Mouse (Mus musculus): ENCODE data around the gene Spsb3. TPM values are rescaled to one million over a fixed set of nuclear protein-coding genes. Genes with fewer than 3 reads are reported as not detected.
A peak's percentile ranks its signal among the peaks of the same experiment; 100 is the strongest.

The Spsb3 gene
- polyA plus RNA-seq, 1 experiment, result not detected

DNA sequence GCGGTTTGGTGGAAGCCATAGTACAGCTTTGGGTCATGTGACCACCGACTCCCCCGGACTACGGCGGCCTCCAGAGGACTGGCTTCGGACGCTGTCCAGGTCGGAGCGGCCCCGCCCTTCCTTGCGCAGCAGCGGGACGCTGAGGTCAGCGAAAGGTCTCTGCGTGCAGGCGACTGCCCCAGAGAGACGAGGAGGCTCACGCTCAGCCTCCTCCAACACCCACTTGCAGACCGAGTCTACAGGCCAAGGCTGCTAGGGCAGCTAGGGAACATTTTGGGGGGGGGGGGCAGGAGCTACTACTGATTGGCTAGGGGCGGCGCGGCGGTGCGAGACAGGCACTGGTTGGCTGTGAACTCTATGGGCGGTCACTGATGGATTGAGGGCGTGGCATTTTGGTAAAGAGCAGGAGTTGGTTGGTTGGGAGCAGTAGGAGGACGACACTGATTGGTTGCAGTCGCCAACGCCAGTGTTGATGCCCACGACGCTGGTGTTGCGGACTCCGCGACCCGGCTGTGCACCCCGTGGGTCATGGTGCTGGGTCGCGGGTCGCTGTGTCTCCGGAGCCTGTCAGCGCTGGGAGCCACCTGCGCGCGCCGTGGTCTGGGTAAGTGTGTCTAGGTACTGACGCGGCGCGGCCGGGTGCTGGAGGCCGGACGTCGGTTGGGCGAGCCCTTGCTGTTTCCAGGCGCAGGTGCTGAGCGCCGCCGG lies 36.2 kb upstream of the Spsb3 start, which contains the start of gene Fahd1:
Gene Fahd1 (minus strand): TSS at position 300 of the 708 bp plus-strand sequence.
- WGBS, result under 1% methylated on average over 58 of the region's 58 CpGs
- Histone ChIP-seq H3K4me1 (ENCODE audit: control insufficient read depth, insufficient read depth, low read length) (peaks cover 5% of the 10 kb centered on the region), H3K4me3 (ENCODE audit: insufficient read depth, low read depth, low read length) (peak within 1 kb of the TSS; percentile 65), H3K27ac (ENCODE audit: insufficient read depth, low read depth, low read length) (peak within 1 kb of the TSS; percentile 91)
- TF ChIP-seq CTCF (IDR thresholded peaks at IDR 0.05; ENCODE audit: insufficient read depth, low read depth, low read length), result no peak
- peak; percentile 72; the same call in 1 of the 2 replicates for TF ChIP-seq POLR2A (IDR thresholded peaks at IDR 0.05; ENCODE audit: insufficient read depth, low read depth, low read length)

DNA sequence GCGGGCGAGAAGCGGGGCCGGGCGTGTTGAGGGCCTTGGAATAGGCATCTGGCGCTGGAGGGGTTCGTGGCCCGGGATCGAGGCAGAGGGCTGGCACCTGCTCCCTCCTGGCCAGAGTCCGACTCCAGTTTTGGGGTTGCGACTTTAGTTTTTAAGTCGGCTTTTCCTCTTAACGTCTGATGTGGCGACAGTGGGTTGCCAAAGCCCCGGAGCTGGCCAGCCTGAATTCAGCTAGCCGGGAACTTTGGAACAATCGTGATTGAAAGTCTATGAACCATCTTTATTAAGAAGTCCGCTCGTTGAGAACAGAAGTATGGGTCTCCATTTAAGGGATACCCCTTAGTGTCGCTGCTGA lies 35.7 kb upstream of the Spsb3 start:
- WGBS, result 0% methylated on average over 20 of the region's 20 CpGs
- TF ChIP-seq CTCF (IDR thresholded peaks at IDR 0.05; ENCODE audit: insufficient read depth, low read depth, low read length), result no peak
- no peak for TF ChIP-seq POLR2A (IDR thresholded peaks at IDR 0.05; ENCODE audit: insufficient read depth, low read depth, low read length)
- peak overlapping the region; percentile 17 for H3K27ac ChIP-seq (ENCODE audit: insufficient read depth, low read depth, low read length)

DNA sequence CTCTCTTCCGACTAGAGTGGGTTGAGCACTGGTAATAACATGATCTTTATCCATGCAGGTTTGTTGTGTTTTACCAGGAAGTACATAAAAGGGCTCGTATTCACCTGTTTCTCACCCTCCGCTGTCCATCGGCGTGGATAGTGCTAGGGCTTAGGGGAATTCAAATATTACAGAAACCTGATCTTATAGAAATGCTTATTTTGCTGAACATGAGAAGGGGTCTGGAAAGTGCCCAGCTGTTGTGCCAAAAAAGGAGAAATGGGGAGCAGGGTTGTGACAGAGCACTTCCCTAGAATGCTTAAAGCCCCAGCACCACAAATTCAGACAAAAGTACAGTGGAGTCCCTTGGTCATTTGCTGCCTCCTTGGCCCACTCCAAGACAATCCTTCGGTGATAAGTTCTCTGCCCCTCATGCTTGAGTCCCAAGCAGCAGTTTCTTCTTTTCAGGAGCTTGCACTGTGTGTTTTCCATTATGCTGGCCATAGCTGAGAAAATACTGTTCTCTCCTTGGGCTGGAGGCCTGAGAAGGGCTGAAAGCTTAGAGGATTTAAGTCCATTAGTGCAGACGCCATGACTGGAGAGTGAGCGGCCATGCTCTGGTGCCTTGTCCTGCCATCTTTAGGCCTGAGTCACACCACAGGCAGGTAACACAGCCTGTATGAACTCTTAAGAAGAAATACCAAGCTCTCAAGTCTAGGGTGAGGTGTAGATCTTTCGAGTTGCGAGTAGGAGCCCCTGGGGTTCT lies 34.9 kb upstream of the Spsb3 start:
- TF ChIP-seq CTCF (IDR thresholded peaks at IDR 0.05; ENCODE audit: insufficient read depth, low read depth, low read length), result no peak
- no peak for TF ChIP-seq POLR2A (IDR thresholded peaks at IDR 0.05; ENCODE audit: insufficient read depth, low read depth, low read length)
- no peak overlapping the region for H3K4me3 ChIP-seq (ENCODE audit: insufficient read depth, low read depth, low read length)
- H3K27ac ChIP-seq (ENCODE audit: insufficient read depth, low read depth, low read length), result no peak overlapping the region
- H3K4me1 ChIP-seq (ENCODE audit: control insufficient read depth, insufficient read depth, low read length), result peaks cover 15% of the 10 kb centered on the region
- WGBS, result 75% methylated on average over 10 of the region's 10 CpGs

More for the DNA sequence above, 35.7 kb upstream of the Spsb3 start:
- peak overlapping the region; percentile 65 for H3K4me3 ChIP-seq (ENCODE audit: insufficient read depth, low read depth, low read length)
- H3K4me1 ChIP-seq (ENCODE audit: control insufficient read depth, insufficient read depth, low read length), result peaks cover 9% of the 10 kb centered on the region

DNA sequence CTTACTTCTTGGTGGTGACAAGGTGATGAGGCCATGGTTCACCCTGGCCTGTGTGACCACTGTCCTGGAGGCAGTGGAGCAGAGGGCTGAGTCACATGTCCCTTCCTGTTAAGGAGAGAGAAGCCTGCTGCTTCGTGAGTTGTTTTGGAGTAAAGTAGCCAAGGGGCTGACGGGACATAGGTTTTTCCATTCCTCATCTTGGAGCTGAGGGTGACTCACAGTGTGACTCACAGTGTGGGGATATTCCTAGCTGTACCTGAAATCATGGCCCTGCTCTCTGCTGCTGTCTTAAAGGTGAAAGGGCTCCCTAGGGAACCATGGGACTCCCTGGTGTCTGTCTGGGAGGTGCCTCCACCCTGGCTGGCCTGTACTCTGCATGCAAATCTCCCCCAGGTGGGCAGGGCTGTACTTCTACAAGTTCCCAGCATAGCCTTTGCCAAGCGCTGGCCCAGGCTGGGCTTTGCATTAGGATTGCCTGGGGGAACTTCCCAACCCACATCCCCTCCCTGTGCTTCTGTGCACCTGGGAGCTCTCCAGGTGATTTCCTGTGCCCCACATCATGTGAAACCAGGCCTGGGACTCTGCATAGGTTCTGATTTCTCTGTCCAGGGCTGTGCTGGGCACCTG lies 30.5 kb upstream of the Spsb3 start:
- peaks cover 23% of the 10 kb centered on the region for H3K4me1 ChIP-seq (ENCODE audit: control insufficient read depth, insufficient read depth, low read length)
- H3K27ac ChIP-seq (ENCODE audit: insufficient read depth, low read depth, low read length), result no peak overlapping the region
- H3K4me3 ChIP-seq (ENCODE audit: insufficient read depth, low read depth, low read length), result no peak overlapping the region
- WGBS, result 43% methylated on average over 3 of the region's 3 CpGs
- TF ChIP-seq CTCF (IDR thresholded peaks at IDR 0.05; ENCODE audit: insufficient read depth, low read depth, low read length) (no peak), POLR2A (IDR thresholded peaks at IDR 0.05; ENCODE audit: insufficient read depth, low read depth, low read length) (no peak)

DNA sequence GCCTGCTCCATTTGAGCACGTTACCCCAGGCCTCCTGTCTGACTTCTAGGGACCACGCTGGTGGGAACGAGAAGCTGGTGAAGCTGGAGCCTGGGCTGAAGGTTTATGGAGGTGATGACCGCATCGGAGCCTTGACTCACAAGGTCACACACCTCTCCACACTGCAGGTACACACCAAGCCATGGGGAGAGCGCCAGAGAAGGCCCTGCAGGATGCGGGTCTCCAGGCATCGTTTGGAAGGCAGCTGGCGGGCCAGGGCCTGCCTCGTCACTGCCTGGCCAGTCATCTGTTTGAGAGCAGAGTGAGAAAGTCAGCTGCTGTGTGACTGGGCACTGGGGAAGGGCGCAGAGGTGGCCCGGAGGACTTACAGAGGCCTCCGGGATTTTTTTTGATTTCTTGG lies 29.9 kb upstream of the Spsb3 start:
- TF ChIP-seq CTCF (IDR thresholded peaks at IDR 0.05; ENCODE audit: insufficient read depth, low read depth, low read length), result no peak
- no peak for TF ChIP-seq POLR2A (IDR thresholded peaks at IDR 0.05; ENCODE audit: insufficient read depth, low read depth, low read length)
- Histone ChIP-seq H3K4me1 (ENCODE audit: control insufficient read depth, insufficient read depth, low read length) (peaks cover 22% of the 10 kb centered on the region), H3K27ac (ENCODE audit: insufficient read depth, low read depth, low read length) (no peak overlapping the region), H3K4me3 (ENCODE audit: insufficient read depth, low read depth, low read length) (no peak overlapping the region)
- 92% methylated on average over 13 of the region's 13 CpGs for WGBS

DNA sequence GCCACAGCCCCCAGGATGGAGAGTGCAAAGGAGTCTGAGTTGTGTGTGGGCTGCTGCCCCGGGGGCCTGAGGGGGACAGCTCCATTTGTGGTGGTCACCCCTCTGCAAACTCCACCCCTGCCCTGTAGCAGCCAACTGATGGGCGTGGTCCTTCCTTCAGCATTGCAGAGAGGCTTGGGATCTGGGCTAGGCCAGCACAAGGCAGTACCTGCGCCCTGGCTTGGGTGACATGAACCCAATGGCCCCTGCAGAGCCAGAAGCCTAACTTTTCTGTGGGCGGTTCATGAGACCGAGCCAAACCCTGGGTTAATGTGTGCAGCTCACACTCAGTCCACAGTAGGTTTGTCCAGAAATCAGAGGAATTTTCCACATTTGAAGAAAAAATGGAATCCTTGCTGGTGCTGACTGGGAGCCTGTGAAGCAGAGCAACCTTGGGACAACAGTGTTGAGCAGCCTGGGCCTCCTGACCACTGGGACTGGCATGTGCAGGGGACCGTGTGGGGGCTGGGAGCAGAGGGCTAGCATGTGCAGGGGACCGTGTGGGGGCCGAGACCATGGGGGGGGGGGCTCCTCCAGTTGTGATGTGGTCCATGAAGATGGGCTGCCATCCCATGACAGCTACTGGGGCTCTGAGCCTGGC lies 28.5 kb upstream of the Spsb3 start:
- Histone ChIP-seq H3K27ac (ENCODE audit: insufficient read depth, low read depth, low read length) (no peak overlapping the region), H3K4me1 (ENCODE audit: control insufficient read depth, insufficient read depth, low read length) (peaks cover 19% of the 10 kb centered on the region), H3K4me3 (ENCODE audit: insufficient read depth, low read depth, low read length) (no peak overlapping the region)
- 85% methylated on average over 8 of the region's 8 CpGs for WGBS
- no peak for TF ChIP-seq CTCF (IDR thresholded peaks at IDR 0.05; ENCODE audit: insufficient read depth, low read depth, low read length)
- no peak for TF ChIP-seq POLR2A (IDR thresholded peaks at IDR 0.05; ENCODE audit: insufficient read depth, low read depth, low read length)

DNA sequence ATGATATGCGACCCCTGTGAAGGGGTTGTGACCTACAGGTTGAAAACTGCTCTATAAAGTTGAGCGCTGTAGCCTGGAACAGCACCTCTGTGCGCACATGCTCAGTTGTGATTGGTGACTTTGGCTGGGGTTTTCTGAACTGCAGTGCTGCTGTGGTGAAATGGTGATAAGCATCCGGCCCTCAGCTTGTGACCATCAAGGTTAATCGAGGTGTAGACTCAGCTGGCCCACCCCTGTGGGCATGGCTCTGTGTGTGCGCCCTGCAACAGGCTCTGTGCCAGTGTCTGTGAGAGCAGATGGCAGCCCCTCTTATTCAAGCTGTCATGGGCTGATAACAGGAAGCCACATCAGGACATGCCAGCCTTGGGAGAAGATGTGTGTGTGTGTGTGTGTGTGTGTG lies 27.5 kb upstream of the Spsb3 start:
- TF ChIP-seq CTCF (IDR thresholded peaks at IDR 0.05; ENCODE audit: insufficient read depth, low read depth, low read length), result no peak
- no peak for TF ChIP-seq POLR2A (IDR thresholded peaks at IDR 0.05; ENCODE audit: insufficient read depth, low read depth, low read length)
- Histone ChIP-seq H3K4me1 (ENCODE audit: control insufficient read depth, insufficient read depth, low read length) (peaks cover 19% of the 10 kb centered on the region), H3K4me3 (ENCODE audit: insufficient read depth, low read depth, low read length) (no peak overlapping the region), H3K27ac (ENCODE audit: insufficient read depth, low read depth, low read length) (no peak overlapping the region)
- WGBS, result 73% methylated on average over 6 of the region's 6 CpGs

DNA sequence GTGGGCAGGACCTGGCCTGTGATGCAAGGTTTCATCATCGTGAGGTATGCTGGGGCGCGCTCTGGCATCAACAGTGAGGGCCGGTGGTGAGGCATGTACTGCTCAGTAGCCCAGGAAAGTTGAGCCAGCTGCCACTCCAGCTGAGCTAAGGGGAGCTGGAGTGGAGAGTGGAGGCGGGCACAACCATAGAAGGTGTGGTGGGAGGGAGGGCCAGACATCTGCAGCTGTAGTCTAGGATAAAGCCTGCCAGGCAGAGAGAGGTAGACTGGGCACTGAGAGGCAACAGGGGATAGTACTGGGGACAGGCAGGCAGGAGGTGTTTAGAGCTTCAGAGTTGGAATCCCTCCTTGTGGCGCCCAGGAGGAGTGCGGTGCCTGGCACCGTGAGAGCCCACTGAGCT lies 26.4 kb upstream of the Spsb3 start:
- Histone ChIP-seq H3K4me1 (ENCODE audit: control insufficient read depth, insufficient read depth, low read length) (peaks cover 19% of the 10 kb centered on the region), H3K27ac (ENCODE audit: insufficient read depth, low read depth, low read length) (no peak overlapping the region), H3K4me3 (ENCODE audit: insufficient read depth, low read depth, low read length) (no peak overlapping the region)
- WGBS, result 90% methylated on average over 8 of the region's 8 CpGs
- no peak for TF ChIP-seq CTCF (IDR thresholded peaks at IDR 0.05; ENCODE audit: insufficient read depth, low read depth, low read length)
- TF ChIP-seq POLR2A (IDR thresholded peaks at IDR 0.05; ENCODE audit: insufficient read depth, low read depth, low read length), result no peak
